Mouse (Mus musculus): ENCODE data around the gene Tsr2.

Gene Tsr2

GRCm38 (mm10) chrX:151046777-151047430, 49.4 kb downstream of the Tsr2 start:
- peak; percentile 68 for DNase-seq (ENCODE audit: low read depth, low spot score)

- no peak for DNase-seq (ENCODE audit: low read depth, low spot score)
Observed at GRCm38 (mm10) chrX:151046321-151046720, 50.0 kb downstream of the Tsr2 start.

GRCm38 (mm10) chrX:151045850-151046249, 50.5 kb downstream of the Tsr2 start, which contains the start of gene Fgd1:
Gene Fgd1 (plus strand): TSS chrX:151046150.
- DNase-seq (ENCODE audit: low read depth, low spot score) = no peak

- no peak for DNase-seq (ENCODE audit: low read depth, low spot score)
Observed at GRCm38 (mm10) chrX:151041223-151041622, 55.1 kb downstream of the Tsr2 start.

All from skeletal muscle tissue, adult 2 months (tissue).